Mouse (Mus musculus) lung, adult 2 months (tissue): ENCODE data around the gene Mnd1.

ENCODE experiments used
- CTCF ChIP-seq: fragments of 200-500 bp; IDR thresholded peaks from 2 replicates; pipeline ENCODE4 v1.5.1; 2011; ENCODE audit warnings: mild to moderate bottlenecking, low read length, control low read depth; ENCODE audit not compliant: insufficient read depth
- POLR2A ChIP-seq: fragments of 200-500 bp; IDR thresholded peaks from 2 replicates; pipeline ENCODE4 v1.6.1; 2011; ENCODE audit warnings: low read depth, mild to moderate bottlenecking, control low read depth, low read length, borderline replicate concordance; ENCODE audit errors: extremely low read depth

DNA sequence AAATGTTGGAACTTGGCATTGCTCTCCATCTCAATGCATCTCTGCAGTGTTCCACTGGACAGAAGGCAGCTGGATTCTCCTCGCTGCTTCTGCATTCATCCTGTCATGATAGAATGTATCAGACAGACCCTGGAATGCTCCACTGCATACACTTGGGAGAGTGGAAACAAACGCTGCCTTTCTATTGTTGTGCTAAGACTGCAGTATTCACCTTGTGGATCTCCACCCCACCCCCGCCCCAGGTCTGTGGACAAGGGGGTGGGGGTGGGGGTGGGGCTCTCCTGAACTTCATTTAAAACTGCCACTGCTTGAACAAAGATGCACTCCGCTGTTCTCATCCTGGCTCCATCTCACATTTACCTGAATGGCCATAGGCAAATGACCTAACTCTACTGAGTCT, 38.3 kb upstream of the Mnd1 start:
- TF ChIP-seq CTCF (no peak), POLR2A (no peak)
